Mouse (Mus musculus): ENCODE data around the gene Sycp2. TPM values are rescaled to one million over a fixed set of nuclear protein-coding genes. Genes with fewer than 3 reads are reported as not detected.

Gene Sycp2
- total RNA-seq, 2 experiments from 2014 or later: 1.7 to 2.6 TPM

DNA sequence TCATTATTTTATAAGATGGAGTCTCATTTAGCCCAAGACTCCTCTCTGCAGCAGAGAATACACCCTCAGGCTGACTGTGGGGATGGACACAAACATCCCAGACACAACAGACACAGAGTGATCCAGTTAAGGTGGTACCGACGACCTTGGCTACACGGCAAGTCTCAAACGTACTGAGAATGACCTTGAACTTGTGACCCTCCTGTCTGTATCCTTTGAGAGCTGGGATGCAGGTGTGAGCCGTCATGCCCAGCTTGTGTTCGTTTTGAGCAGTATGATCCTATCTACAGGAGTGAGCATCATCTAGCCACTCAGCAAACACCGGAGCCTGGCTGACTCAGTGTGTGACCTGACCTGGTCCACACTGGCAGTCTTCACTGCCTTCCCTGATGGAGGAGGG lies 93.9 kb downstream of the Sycp2 start:
- intact Hi-C loops (cut with DNase I): no loop called here
- no peak for DNase-seq

DNA sequence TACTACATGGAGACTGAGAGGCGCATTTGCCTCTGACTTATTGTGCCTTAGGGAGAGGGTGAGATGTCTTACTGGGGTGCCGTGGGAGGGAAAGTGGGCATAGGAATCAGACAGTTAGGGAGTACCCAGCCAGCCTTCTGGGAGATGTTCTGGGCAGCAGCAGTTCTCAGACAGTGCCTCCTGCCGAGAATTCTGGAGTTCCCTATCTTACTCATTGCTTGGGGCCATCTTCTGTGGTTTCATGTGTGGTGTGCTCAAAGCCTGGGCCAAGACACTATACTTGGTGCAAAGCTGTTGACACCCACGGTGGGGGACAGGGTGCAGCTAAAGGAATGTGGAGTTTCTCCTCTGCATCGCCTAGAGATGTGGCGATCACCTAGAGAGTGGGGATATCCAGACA lies 102.8 kb downstream of the Sycp2 start:
- DNase-seq: no peak
- intact Hi-C loops (cut with DNase I): no loop called here

DNA sequence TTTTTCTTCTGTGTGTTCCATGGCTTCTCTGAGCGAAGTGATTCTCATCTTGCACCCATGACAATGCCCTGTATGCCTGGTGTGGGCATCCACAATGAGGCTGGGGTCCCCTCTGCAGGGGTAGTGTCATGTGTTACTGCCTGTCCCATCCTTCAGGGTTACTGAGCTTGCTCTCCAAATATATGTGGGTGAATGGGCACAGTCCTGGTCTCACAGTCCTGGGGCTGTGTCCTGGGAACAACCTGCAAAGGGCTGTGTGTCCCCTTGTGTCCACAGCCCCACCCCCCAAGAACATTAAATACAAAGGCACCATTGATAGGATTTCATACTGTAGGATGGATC lies 103.3 kb downstream of the Sycp2 start:
- intact Hi-C loops (cut with DNase I): no loop called here
- DNase-seq: no peak

DNA sequence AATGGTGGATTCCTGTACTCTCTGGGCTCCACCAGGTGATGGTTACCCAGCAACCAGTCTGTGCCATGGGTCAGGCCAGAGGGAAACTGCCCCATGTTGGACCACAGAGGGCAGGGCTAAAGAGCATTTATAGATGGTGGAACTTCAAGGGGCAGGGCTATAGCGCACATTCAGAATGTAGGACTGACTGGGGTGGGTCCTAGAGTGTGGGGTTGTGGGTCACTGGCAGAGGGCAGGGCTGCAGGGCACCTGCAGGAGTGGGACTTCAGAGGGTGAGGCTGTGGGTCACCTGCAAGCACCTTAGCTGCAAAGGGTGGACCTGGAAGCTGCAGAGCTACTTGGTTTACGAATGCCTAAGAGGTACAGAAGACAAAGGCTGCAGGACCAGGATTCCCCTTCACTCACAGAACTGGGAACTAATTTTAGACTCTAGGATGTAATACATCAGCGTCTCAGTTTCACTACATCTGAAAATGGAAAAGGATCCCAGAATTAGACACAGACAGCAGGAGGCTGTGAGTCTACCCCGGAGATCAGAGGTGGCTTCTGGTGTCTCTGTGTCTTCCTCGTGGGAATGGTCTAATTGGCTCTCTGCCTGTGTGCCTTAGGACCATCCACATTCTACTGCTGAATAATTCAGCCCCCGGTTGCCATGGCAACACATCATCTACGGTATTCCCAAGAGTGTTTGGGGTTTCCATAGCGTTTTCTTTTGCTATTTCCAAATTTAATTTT lies 103.9 kb downstream of the Sycp2 start:
- intact Hi-C loops (cut with DNase I): no loop called here
- DNase-seq: no peak

Other genes starting within 250 kb of the Sycp2 start
- gene Ppp1r3d, start 6.8 kb upstream of the Sycp2 start, total RNA-seq (2021): 10 to 100 TPM; 24.1 to 29.6 TPM
- 10 to 100 TPM; 12.9 to 17.4 TPM for gene Fam217b, start 6.8 kb upstream of the Sycp2 start, total RNA-seq (2021)
- gene Cdh26, start 22.8 kb upstream of the Sycp2 start, total RNA-seq (2021): under 1 TPM; 0.32 to 0.60 TPM

Data from heart, postnatal 10 days (tissue).